Mouse (Mus musculus): ENCODE data around the gene Gpr171. TPM values are rescaled to one million over a fixed set of nuclear protein-coding genes. Genes with fewer than 3 reads are reported as not detected.

Gpr171 gene
- total RNA-seq, 2 experiments from 2014 or later = 0.12 to 0.23 TPM

DNA sequence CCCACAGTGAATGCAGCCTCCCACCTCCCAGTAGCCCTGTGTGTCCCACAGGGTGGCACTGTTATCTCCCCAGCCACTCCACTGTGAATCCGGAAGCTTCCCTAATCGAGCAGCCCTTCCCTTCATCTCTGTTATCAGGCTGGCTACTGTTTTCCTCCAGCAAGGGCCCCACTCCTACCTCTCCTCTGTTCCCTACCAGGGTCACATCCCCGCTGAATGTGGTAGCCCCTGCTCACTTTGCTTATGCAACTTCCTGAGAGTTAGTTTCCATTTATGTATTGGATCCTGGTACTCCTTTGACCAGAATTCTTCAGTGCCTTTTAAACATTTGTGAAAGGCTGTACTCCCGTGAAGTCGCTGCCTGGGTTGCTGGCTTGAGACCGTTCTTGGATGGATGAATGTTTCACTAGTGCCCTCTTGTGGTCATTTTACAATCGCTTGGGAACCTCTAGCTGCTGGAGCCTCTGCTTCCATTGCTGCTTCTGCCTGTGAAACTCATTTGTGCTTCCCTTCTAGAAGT lies 42.5 kb downstream of the Gpr171 start:
- DNase-seq (ENCODE audit: low spot score in 2 of 2) = peak in 1 of 2 experiments; percentile 43

DNA sequence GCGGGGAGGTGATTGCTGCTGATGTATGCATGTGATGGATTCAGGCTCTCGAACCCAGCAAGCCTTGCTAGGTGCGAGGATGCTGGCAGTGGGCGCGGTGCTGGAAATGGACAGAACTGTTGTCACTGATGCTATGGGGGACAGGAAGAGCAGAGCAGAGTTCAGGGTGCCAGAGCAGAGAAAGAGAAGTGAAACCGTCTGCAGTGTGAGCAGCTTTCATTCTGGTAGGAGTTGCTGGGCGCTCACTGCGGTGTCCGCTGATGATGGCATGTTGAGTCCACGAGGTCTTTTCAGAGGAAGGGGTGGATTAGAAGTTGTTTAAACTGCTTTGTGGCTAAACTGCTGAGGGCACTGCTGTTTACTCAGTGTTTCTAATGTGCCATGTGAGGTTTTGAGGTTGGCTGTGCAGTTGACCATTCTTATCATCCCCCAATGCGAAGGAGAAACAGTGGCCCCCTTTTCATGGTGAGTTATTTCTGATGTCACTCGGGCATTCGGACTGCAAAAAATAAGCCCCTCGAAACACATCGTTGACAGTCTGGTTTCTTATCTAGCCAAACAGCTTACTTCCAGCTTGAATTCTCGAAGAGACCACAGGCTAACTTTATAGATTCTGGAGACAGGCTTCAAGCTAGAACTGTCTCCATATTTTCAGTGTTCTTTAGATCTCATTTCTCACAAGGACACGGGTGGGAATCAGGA lies 46.6 kb downstream of the Gpr171 start:
- no peak for DNase-seq (ENCODE audit: low spot score in 2 of 2)

Other genes with a start within 250 kb of the Gpr171 start
- not detected for gene Clrn1, start 216.5 kb downstream of the Gpr171 start, total RNA-seq (2021)
- 1 to 10 TPM; 6.4 to 6.9 TPM for gene Med12l, start 96.0 kb downstream of the Gpr171 start, total RNA-seq (2021)
- gene P2ry14, start 51.8 kb upstream of the Gpr171 start, total RNA-seq (2021) = 1 to 10 TPM; 1.0 to 1.7 TPM
- not detected for gene Gpr87, start 93.3 kb upstream of the Gpr171 start, total RNA-seq (2021)
- 1 to 10 TPM; 1.3 to 2.0 TPM for gene P2ry13, start 109.1 kb upstream of the Gpr171 start, total RNA-seq (2021)
- gene P2ry12, start 161.1 kb upstream of the Gpr171 start, total RNA-seq (2021) = 1 to 10 TPM; 4.0 TPM
- 10 to 100 TPM; 38.9 to 45.0 TPM for gene Igsf10, start 242.6 kb upstream of the Gpr171 start, total RNA-seq (2021)